Mouse (Mus musculus) limb, embryonic 15.5 days (tissue): ENCODE measurements around the gene Il22ra1. TPM values are rescaled to one million over a fixed set of nuclear protein-coding genes. Genes with fewer than 3 reads are reported as not detected.
A peak's percentile ranks its signal among the peaks of the same experiment; 100 is the strongest.

Experiments
- ATAC-seq: fragments of 200-750 bp; cut with Nextera tagmentation; 2 replicates; pipeline ENCODE4 v1.8.0; 2017; ENCODE audit warnings: low read depth, moderate TSS enrichment; ENCODE audit not compliant: insufficient number of reproducible peaks, low FRiP score, low TSS enrichment
- H3K27ac ChIP-seq: fragments of 300-500 bp; sonication (generic); 2 replicates; pipeline ENCODE4 v1.5.1; 2015; ENCODE audit warnings: moderate library complexity, mild to moderate bottlenecking, inconsistent platforms
- H3K27me3 ChIP-seq: fragments of 300-500 bp; sonication (generic); 2 replicates; pipeline ENCODE4 v1.6.1; 2015; ENCODE audit warnings: inconsistent platforms
- H3K36me3 ChIP-seq: fragments of 300-500 bp; sonication (generic); 2 replicates; pipeline ENCODE4 v1.6.1; 2015; ENCODE audit warnings: inconsistent platforms
- H3K4me1 ChIP-seq: fragments of 300-500 bp; sonication (generic); 2 replicates; pipeline ENCODE4 v1.6.1; 2015; ENCODE audit warnings: inconsistent platforms
- H3K4me2 ChIP-seq: fragments of 300-500 bp; sonication (generic); 2 replicates; pipeline ENCODE4 v1.6.1; 2015; ENCODE audit warnings: mild to moderate bottlenecking, inconsistent platforms
- H3K4me3 ChIP-seq: fragments of 300-500 bp; sonication (generic); 2 replicates; pipeline ENCODE4 v1.5.1; 2015; ENCODE audit warnings: mild to moderate bottlenecking, inconsistent platforms
- H3K9ac ChIP-seq: fragments of 300-500 bp; sonication (generic); 2 replicates; pipeline ENCODE4 v1.6.1; 2015; ENCODE audit warnings: inconsistent platforms
- H3K9me3 ChIP-seq: fragments of 300-500 bp; sonication (generic); 2 replicates; pipeline ENCODE4 v1.6.1; 2016; ENCODE audit warnings: inconsistent platforms
- WGBS: fragments of 180-500 bp; shearing (Covaris S2); methylation state at CpG from one replicate; pipeline ENCODE4 v1.1.7; 2015; 5-methylcytosine and 5-hydroxymethylcytosine counted together
- polyA plus RNA-seq: library from polyadenylated mRNA; unstranded; fragments of >200 nt; fragmentation: Nextera tagmentation; extraction: Ambion mirVana; gene quantifications from 2 replicates; pipeline ENCODE4 v1.2.1, GENCODE M21; 2015

Il22ra1 gene
- polyA plus RNA-seq, 1 experiment from 2014 or later: 1.0 TPM

- Histone ChIP-seq H3K9ac (no peak overlapping the region), H3K4me2 (no peak overlapping the region), H3K4me3 (no peak overlapping the region), H3K36me3 (no peaks in the 10 kb centered on the region), H3K4me1 (peaks cover 5% of the 10 kb centered on the region), H3K27me3 (no peaks in the 10 kb centered on the region), H3K27ac (no peak overlapping the region), H3K9me3 (no peaks in the 10 kb centered on the region)
- peak; percentile 45; the same call in 1 of the 2 replicates for ATAC-seq
- WGBS: 64% methylated on average over 8 of the region's 8 CpGs
These were observed 46.5 kb downstream of the Il22ra1 start for GRCm38 (mm10) chr4:135774496-135774895.

GRCm38 (mm10) chr4:135776850-135777249, 48.9 kb downstream of the Il22ra1 start:
- WGBS: 89% methylated on average over 4 of the region's 4 CpGs
- H3K36me3 ChIP-seq: no peaks in the 10 kb centered on the region
- no peak overlapping the region for H3K4me2 ChIP-seq
- ATAC-seq: no peak
- H3K27me3 ChIP-seq: no peaks in the 10 kb centered on the region
- no peaks in the 10 kb centered on the region for H3K9me3 ChIP-seq
- H3K27ac ChIP-seq: no peak overlapping the region
- H3K9ac ChIP-seq: no peak overlapping the region
- peaks cover 21% of the 10 kb centered on the region for H3K4me1 ChIP-seq
- no peak overlapping the region for H3K4me3 ChIP-seq

- Histone ChIP-seq H3K4me3 (no peak overlapping the region), H3K36me3 (no peaks in the 10 kb centered on the region), H3K4me1 (peaks cover 21% of the 10 kb centered on the region), H3K9me3 (no peaks in the 10 kb centered on the region), H3K27ac (no peak overlapping the region), H3K4me2 (no peak overlapping the region), H3K9ac (no peak overlapping the region), H3K27me3 (no peaks in the 10 kb centered on the region)
- 53% methylated on average over 9 of the region's 9 CpGs for WGBS
- no peak for ATAC-seq
These were observed 51.7 kb downstream of the Il22ra1 start for GRCm38 (mm10) chr4:135779661-135780060.

- Histone ChIP-seq H3K9ac (no peak overlapping the region), H3K9me3 (no peaks in the 10 kb centered on the region), H3K27me3 (no peaks in the 10 kb centered on the region), H3K27ac (no peak overlapping the region), H3K36me3 (no peaks in the 10 kb centered on the region), H3K4me3 (no peak overlapping the region), H3K4me2 (no peak overlapping the region), H3K4me1 (peaks cover 21% of the 10 kb centered on the region)
- 40% methylated on average over 3 of the region's 3 CpGs for WGBS
- ATAC-seq: 0 out of 2 replicates have a peak, but pooled peaks have one; percentile 38
These were observed 52.3 kb downstream of the Il22ra1 start for GRCm38 (mm10) chr4:135780255-135780654.

- Histone ChIP-seq H3K27ac (0 out of 2 replicates have a peak overlapping the region, but pooled peaks have one; percentile 57), H3K4me2 (no peak overlapping the region), H3K4me1 (peaks cover 21% of the 10 kb centered on the region), H3K36me3 (no peaks in the 10 kb centered on the region), H3K9me3 (no peaks in the 10 kb centered on the region), H3K4me3 (no peak overlapping the region), H3K27me3 (no peaks in the 10 kb centered on the region), H3K9ac (no peak overlapping the region)
- ATAC-seq: no peak
- WGBS: 78% methylated on average over 5 of the region's 5 CpGs
These were observed 53.3 kb downstream of the Il22ra1 start for GRCm38 (mm10) chr4:135781304-135781703.

GRCm38 (mm10) chr4:135786581-135786980, 58.6 kb downstream of the Il22ra1 start:
- Histone ChIP-seq H3K36me3 (no peaks in the 10 kb centered on the region), H3K9ac (no peak overlapping the region), H3K27ac (no peak overlapping the region), H3K27me3 (no peaks in the 10 kb centered on the region), H3K4me3 (no peak overlapping the region), H3K9me3 (no peaks in the 10 kb centered on the region), H3K4me1 (no peaks in the 10 kb centered on the region), H3K4me2 (no peak overlapping the region)
- ATAC-seq: no peak
- WGBS: 78% methylated on average over 5 of the region's 5 CpGs

- ATAC-seq: no peak
- no peaks in the 10 kb centered on the region for H3K9me3 ChIP-seq
- H3K4me3 ChIP-seq: no peak overlapping the region
- H3K9ac ChIP-seq: no peak overlapping the region
- no peak overlapping the region for H3K4me2 ChIP-seq
- H3K36me3 ChIP-seq: no peaks in the 10 kb centered on the region
- H3K4me1 ChIP-seq: no peaks in the 10 kb centered on the region
- WGBS: 80% methylated on average over 6 of the region's 6 CpGs
- no peaks in the 10 kb centered on the region for H3K27me3 ChIP-seq
- no peak overlapping the region for H3K27ac ChIP-seq
These were observed 59.3 kb downstream of the Il22ra1 start for GRCm38 (mm10) chr4:135787271-135787670.

- Histone ChIP-seq H3K27ac (no peak overlapping the region), H3K9me3 (no peaks in the 10 kb centered on the region), H3K27me3 (no peaks in the 10 kb centered on the region), H3K36me3 (no peaks in the 10 kb centered on the region), H3K4me1 (no peaks in the 10 kb centered on the region), H3K4me2 (no peak overlapping the region), H3K4me3 (no peak overlapping the region), H3K9ac (no peak overlapping the region)
- no peak for ATAC-seq
- 64% methylated on average over 2 of the region's 2 CpGs for WGBS
These were observed 61.2 kb downstream of the Il22ra1 start for GRCm38 (mm10) chr4:135789135-135789534.

GRCm38 (mm10) chr4:135792821-135793220, 64.8 kb downstream of the Il22ra1 start:
- Histone ChIP-seq H3K4me2 (no peak overlapping the region), H3K4me3 (no peak overlapping the region), H3K27me3 (no peaks in the 10 kb centered on the region), H3K36me3 (no peaks in the 10 kb centered on the region), H3K4me1 (peaks cover 11% of the 10 kb centered on the region), H3K9me3 (no peaks in the 10 kb centered on the region), H3K27ac (no peak overlapping the region), H3K9ac (no peak overlapping the region)
- no peak for ATAC-seq
- WGBS: 87% methylated on average over 5 of the region's 5 CpGs

GRCm38 (mm10) chr4:135797931-135798330, 70.0 kb downstream of the Il22ra1 start:
- Histone ChIP-seq H3K36me3 (no peaks in the 10 kb centered on the region), H3K4me3 (no peak overlapping the region), H3K9me3 (no peaks in the 10 kb centered on the region), H3K9ac (no peak overlapping the region), H3K4me1 (peaks cover 25% of the 10 kb centered on the region), H3K4me2 (no peak overlapping the region), H3K27me3 (no peaks in the 10 kb centered on the region), H3K27ac (peak overlapping the region; percentile 40; the same call in 1 of the 2 replicates)
- peak; percentile 48 for ATAC-seq
- WGBS: 22% methylated on average over 11 of the region's 11 CpGs

- Histone ChIP-seq H3K36me3 (no peaks in the 10 kb centered on the region), H3K27ac (no peak overlapping the region), H3K9me3 (no peaks in the 10 kb centered on the region), H3K4me1 (peaks cover 24% of the 10 kb centered on the region), H3K9ac (no peak overlapping the region), H3K27me3 (no peaks in the 10 kb centered on the region), H3K4me3 (no peak overlapping the region), H3K4me2 (no peak overlapping the region)
- WGBS: 18% methylated on average over 8 of the region's 8 CpGs
- ATAC-seq: no peak
These were observed 73.6 kb downstream of the Il22ra1 start for GRCm38 (mm10) chr4:135801543-135801942.
